Mouse (Mus musculus): ENCODE measurements around the gene Fam120b.

DNA sequence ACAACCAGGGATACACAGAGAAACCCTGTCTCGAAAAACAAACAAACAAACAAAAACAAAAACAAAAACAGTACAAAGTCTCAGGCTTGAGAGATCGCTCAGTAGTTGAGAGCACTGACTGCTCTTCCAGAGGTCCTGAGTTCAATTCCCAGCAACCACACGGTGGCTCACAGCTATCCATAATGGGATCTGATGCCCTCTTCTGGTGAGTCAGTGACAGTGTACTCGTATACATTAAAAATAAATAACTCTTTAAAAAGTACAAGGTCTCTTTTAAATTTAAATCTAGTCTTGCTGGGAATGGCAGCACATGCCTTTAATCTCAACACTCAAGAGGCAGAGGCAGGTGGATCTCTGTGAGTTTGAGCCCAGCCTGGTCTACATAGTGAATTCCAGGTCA lies 76.7 kb downstream of the Fam120b start:
- no peak for TF ChIP-seq CTCF (IDR thresholded peaks at IDR 0.05; ENCODE audit: low read depth, low read length)
- no peak for TF ChIP-seq GATA1 (IDR thresholded peaks at IDR 0.05; ENCODE audit: borderline replicate concordance, low read length)
- TF ChIP-seq GATA2 (IDR thresholded peaks at IDR 0.05; ENCODE audit: borderline replicate concordance, low read depth, low read length), result no peak
- no peak for TF ChIP-seq TAL1 (conservative IDR thresholded peaks at IDR 0.05; ENCODE audit: low read depth, low read length)

All from G1E (cell line).